Mouse (Mus musculus): ENCODE data around the gene Arhgap18. TPM values are rescaled to one million over a fixed set of nuclear protein-coding genes. Genes with fewer than 3 reads are reported as not detected.

Arhgap18 gene
- polyA plus RNA-seq (2015; fragmentation: Nextera tagmentation; extraction: Ambion mirVana): 41.0 and 45.0 TPM in 2 replicates

DNA sequence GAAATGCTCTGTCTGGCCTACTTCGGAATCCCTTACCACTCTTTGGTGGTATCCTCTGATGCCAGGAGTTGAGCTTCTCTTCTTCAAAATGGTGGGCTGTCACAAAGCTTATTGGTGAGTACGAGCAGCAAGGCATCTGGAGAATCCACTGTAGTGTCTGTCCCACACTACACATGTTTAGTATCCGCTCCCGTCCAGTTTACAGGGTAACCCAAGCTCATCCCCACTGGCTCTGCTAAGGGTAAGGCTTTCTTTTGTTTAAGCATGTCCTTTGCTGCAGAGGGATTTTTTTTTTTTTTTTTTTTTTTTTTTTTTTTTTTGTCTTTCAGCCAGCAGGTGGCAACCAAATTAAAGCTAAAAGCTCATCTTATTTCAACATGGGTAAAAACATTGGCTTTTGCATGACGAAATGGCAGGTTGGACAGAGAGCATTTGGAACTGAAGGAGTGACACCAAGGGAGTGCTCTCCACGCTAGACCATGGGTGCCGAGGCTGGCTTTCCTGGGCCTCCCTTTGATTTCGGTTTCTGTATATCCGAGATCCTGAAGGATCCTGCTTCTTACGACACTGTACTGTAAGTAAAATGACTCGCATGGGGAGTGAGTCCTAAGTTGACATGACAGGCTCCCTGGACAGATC, at the start of gene Arhgap18:
Arhgap18 (plus strand) TSS at position 493 of the 639 bp plus-strand sequence.
- Histone ChIP-seq H3K4me1 (no peaks in the 10 kb centered on the region), H3K4me2 (peak within 1 kb of the TSS; percentile 14), H3K4me3 (replicated peaks) (no peak within 1 kb of the TSS), H3K9ac (no peak within 1 kb of the TSS), H3K36me3 (no peaks in the 10 kb centered on the region), H3K27me3 (no peaks in the 10 kb centered on the region), H3K9me3 (replicated peaks) (no peaks in the 10 kb centered on the region), H3K27ac (0 out of 2 replicates have a peak within 1 kb of the TSS, but pooled peaks have one; percentile 37)
- WGBS: 76% methylated on average over 11 of the region's 11 CpGs
- peak; percentile 38; the same call in 1 of the 2 replicates for ATAC-seq (replicated peaks; ENCODE audit: low FRiP score)

DNA sequence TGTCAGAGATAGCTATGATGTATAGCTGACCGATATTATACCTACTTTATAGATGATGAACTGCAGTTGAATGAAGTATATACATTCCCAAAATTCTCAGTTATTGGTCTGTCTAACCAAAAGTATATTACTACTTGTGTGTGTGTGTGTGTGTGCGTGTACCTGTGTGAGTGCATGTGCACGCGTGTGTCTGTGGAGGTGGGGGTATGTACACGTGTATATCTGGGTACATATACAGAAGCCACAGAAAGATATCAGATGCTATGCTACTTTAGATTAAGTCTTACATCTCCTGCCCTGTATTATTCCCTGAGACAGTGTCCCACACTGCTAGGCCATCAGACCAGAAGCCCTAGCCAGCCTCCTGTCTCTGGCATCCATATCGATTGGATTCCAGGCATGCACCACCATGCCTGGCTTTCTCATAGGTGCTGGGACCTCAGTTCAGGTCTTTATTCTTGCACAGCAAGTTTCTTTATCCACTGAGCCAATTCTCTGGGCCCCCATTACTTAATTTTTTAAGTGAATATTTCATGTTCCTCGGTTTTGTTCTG, 42.7 kb upstream of the Arhgap18 start:
- 0 out of 2 replicates have a peak, but pooled peaks have one; percentile 15 for ATAC-seq (replicated peaks; ENCODE audit: low FRiP score)
- H3K9me3 ChIP-seq (replicated peaks): no peaks in the 10 kb centered on the region
- WGBS: 94% methylated on average over 7 of the region's 7 CpGs
- H3K4me1 ChIP-seq: no peaks in the 10 kb centered on the region
- H3K4me3 ChIP-seq (replicated peaks): no peak overlapping the region
- no peak overlapping the region for H3K9ac ChIP-seq
- no peaks in the 10 kb centered on the region for H3K27me3 ChIP-seq
- no peak overlapping the region for H3K4me2 ChIP-seq
- no peak overlapping the region for H3K27ac ChIP-seq
- no peaks in the 10 kb centered on the region for H3K36me3 ChIP-seq

DNA sequence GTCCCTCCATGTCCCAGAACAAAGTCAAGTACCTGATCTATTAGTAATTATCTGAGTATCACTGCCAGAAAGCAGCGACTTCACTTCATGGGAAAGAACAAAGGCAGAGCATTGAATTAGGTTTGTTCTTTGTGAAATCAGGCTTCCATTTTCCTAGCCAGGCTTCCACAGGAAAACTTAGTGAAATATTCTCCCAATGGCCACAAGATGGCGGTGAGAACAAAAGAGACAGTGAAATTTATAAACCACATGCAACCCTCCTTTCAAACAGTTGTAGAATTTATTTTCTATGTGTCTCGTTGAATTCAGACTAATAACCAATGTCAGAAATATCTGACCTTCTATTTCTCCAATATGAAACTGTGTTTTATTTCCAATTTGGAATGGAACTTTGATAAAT, 42.2 kb upstream of the Arhgap18 start:
- 4% methylated on average over 3 of the region's 3 CpGs for WGBS
- Histone ChIP-seq H3K9ac (no peak overlapping the region), H3K27me3 (no peaks in the 10 kb centered on the region), H3K27ac (no peak overlapping the region), H3K4me2 (no peak overlapping the region), H3K4me3 (replicated peaks) (no peak overlapping the region), H3K36me3 (no peaks in the 10 kb centered on the region), H3K9me3 (replicated peaks) (no peaks in the 10 kb centered on the region), H3K4me1 (no peaks in the 10 kb centered on the region)
- ATAC-seq (replicated peaks; ENCODE audit: low FRiP score): no peak

DNA sequence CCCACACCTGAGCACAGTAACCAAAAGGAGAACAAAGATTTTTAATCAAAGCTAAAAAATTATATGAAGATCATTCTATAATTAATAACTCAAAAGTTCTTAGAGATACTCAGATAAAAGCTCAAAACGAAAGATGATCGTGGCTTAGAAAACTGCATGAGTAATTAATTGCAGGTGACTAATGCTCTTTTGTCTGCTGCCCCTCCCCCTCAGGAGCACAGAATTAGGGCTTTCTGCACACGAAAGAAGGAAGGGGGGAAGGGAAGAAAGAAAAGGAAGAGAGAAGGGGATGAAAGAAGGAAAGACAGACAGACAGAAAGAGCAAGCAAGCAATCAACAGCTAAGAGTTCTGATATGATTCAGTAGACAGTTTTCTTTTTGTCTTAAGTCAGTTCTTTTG, 39.2 kb upstream of the Arhgap18 start:
- H3K27ac ChIP-seq: no peak overlapping the region
- WGBS: 33% methylated on average over 3 of the region's 3 CpGs
- H3K9ac ChIP-seq: no peak overlapping the region
- H3K27me3 ChIP-seq: no peaks in the 10 kb centered on the region
- no peak overlapping the region for H3K4me2 ChIP-seq
- no peaks in the 10 kb centered on the region for H3K36me3 ChIP-seq
- H3K4me3 ChIP-seq (replicated peaks): no peak overlapping the region
- ATAC-seq (replicated peaks; ENCODE audit: low FRiP score): no peak
- H3K9me3 ChIP-seq (replicated peaks): no peaks in the 10 kb centered on the region
- no peaks in the 10 kb centered on the region for H3K4me1 ChIP-seq

DNA sequence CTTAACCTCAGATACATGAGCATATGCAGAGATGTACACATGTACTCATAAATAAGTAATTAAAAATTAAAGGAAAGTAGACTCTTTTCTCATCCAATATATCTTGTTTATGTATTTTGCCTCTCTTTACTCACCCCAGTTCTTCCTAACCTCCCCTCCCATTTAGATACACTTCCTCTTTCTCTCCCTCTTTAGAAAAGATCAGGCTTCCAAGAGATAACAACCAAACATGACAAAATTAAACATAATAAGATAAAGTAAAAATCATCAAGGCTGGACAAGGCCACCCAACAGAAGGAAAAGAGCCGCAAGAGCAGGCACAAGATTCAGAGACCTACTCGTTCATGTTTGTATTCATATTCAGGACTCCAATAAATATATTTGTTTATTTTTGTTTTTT, 28.5 kb upstream of the Arhgap18 start:
- H3K4me1 ChIP-seq: no peaks in the 10 kb centered on the region
- no peak overlapping the region for H3K4me3 ChIP-seq (replicated peaks)
- no peak overlapping the region for H3K9ac ChIP-seq
- H3K9me3 ChIP-seq (replicated peaks): no peaks in the 10 kb centered on the region
- no peaks in the 10 kb centered on the region for H3K36me3 ChIP-seq
- no peak for ATAC-seq (replicated peaks; ENCODE audit: low FRiP score)
- 91% methylated on average over 2 of the region's 2 CpGs for WGBS
- no peak overlapping the region for H3K4me2 ChIP-seq
- H3K27ac ChIP-seq: no peak overlapping the region
- H3K27me3 ChIP-seq: no peaks in the 10 kb centered on the region

DNA sequence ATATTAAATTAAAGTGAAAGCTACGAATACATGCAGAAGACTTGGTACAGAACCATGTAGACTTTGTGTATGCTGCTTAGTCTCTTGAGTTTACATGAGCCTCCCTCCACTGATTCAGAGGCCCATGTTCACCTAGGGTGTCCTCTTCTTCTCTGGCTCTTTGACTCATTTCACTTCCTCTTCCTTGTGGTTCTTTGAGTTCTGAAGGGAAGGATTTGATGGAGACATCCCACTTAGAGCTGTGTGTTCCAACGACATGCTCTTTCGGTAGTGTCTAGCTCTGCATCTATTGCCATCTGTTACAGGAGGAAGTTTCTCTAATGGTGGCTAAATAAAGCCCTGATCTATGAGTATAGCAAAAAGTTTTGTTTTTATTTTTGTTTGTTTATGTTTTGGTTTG, 28.0 kb upstream of the Arhgap18 start:
- H3K27ac ChIP-seq: no peak overlapping the region
- no peaks in the 10 kb centered on the region for H3K27me3 ChIP-seq
- no peak overlapping the region for H3K4me2 ChIP-seq
- H3K36me3 ChIP-seq: no peaks in the 10 kb centered on the region
- ATAC-seq (replicated peaks; ENCODE audit: low FRiP score): no peak
- 88% methylated on average over 3 of the region's 3 CpGs for WGBS
- no peak overlapping the region for H3K9ac ChIP-seq
- no peak overlapping the region for H3K4me3 ChIP-seq (replicated peaks)
- H3K9me3 ChIP-seq (replicated peaks): no peaks in the 10 kb centered on the region
- no peaks in the 10 kb centered on the region for H3K4me1 ChIP-seq

DNA sequence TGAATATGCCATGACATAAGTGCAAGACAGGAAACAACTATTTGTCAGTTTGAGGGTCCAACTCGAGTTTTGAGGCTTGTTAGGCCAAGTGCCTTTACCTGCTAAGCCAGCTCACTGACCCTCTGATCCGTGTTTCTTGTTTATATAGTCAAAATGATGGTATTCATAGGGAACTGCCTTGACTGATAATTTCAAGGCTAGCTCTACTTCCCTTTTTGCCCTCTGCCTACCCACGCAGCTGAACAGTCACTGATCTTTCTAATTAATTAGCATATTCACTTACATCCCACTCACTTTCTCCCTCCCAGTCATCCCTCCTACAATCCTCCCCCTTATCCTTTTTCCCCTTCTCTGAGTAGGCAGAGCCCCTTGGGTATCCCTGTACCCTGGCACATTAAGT, 2.4 kb upstream of the Arhgap18 start:
- ATAC-seq (replicated peaks; ENCODE audit: low FRiP score): no peak
- Histone ChIP-seq H3K4me1 (no peaks in the 10 kb centered on the region), H3K27me3 (no peaks in the 10 kb centered on the region), H3K9me3 (replicated peaks) (no peaks in the 10 kb centered on the region), H3K27ac (no peak overlapping the region), H3K4me3 (replicated peaks) (no peak overlapping the region), H3K36me3 (no peaks in the 10 kb centered on the region), H3K4me2 (no peak overlapping the region), H3K9ac (no peak overlapping the region)
- 79% methylated on average over 3 of the region's 3 CpGs for WGBS

DNA sequence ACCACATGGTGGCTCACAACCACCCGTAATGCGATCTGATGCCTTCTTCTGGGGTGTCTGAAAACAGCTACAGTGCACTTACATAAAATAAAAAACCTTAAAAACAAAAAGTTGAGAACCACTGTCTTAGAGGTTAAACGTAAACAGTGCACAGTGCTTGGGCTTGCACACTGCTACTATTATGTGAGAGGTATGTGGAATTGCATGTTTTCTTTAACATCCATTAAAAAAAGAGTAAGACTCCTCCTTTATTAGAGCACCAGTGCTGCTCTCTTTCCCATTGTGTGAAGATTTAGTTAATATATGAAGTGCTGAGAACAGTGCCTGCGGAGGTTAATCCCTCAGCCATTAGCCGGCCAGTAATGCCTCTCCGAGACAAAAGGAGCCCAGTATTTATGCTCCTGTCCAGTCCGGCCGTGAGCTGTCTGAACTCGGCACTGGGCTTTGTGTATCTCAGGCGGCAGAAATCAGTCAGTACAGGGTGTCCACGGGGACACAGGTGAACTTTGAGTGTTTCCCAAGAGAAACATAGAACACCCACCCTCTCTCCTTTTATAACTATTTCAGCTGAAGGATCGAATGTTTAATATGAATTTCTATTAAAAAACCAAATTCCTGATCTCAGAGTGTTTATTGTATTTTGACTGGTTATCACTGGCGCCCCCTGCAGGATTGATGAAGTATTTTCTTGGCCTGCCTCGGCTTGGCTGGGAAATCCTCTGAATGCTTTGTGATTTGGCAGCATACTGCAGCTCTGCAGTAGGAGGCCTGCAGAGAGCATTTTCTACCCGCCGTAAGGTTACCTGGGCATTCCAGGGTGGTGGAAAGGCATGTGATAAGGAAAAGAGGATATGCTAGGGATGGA, 925 bp upstream of the Arhgap18 start:
- Histone ChIP-seq H3K9me3 (replicated peaks) (no peaks in the 10 kb centered on the region), H3K9ac (no peak overlapping the region), H3K4me3 (replicated peaks) (no peak overlapping the region), H3K4me2 (peak overlapping the region; percentile 14), H3K36me3 (no peaks in the 10 kb centered on the region), H3K27ac (0 out of 2 replicates have a peak overlapping the region, but pooled peaks have one; percentile 37), H3K27me3 (no peaks in the 10 kb centered on the region), H3K4me1 (no peaks in the 10 kb centered on the region)
- WGBS: 62% methylated on average over 16 of the region's 16 CpGs
- peak; percentile 82; the same call in 1 of the 2 replicates for ATAC-seq (replicated peaks; ENCODE audit: low FRiP score)

DNA sequence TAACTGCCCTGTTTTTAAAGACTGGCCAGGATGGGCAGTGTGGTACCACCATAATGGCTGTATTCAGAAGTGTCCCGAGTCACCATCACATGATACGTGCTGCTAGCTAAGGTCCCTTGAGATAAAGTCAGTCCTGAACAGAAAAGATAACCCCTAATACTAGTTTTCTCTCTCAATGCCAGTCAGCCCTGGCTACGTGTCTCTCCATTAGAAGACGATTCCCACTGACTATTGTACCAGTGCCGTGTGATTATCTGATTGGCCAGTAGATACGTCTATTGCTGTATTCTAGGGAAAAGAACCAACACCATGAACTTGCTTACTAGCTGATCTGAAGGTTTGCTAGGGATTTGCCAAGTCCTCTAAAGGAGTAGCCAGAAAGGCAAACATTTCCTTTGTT, 785 bp downstream of the Arhgap18 start:
- ATAC-seq (replicated peaks; ENCODE audit: low FRiP score): no peak
- Histone ChIP-seq H3K27ac (no peak overlapping the region), H3K4me1 (no peaks in the 10 kb centered on the region), H3K36me3 (no peaks in the 10 kb centered on the region), H3K9me3 (replicated peaks) (no peaks in the 10 kb centered on the region), H3K4me3 (replicated peaks) (no peak overlapping the region), H3K27me3 (no peaks in the 10 kb centered on the region), H3K9ac (no peak overlapping the region), H3K4me2 (no peak overlapping the region)
- WGBS: 95% methylated on average over 6 of the region's 6 CpGs

DNA sequence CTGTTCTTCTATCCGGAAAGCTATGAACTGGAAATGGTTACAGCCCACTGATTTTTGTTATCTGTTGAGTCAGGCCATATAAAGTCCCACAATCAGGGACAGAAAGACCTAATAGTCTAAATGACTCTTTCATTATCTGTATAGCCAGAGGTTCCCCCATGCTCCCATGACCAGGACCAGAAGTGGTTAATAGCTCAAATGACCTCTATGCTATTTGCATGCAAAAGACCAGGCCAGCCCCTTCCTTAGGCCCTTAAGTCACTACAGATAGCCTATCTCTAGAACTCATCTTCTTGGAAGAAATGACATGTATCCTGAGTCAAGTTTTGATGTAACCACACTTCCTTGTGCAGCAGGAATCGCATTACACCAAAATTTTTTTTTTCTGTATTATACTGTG, 4.0 kb downstream of the Arhgap18 start:
- Histone ChIP-seq H3K27ac (no peak overlapping the region), H3K27me3 (no peaks in the 10 kb centered on the region), H3K9ac (no peak overlapping the region), H3K36me3 (no peaks in the 10 kb centered on the region), H3K4me1 (peaks cover 6% of the 10 kb centered on the region; the same call in 1 of the 2 replicates), H3K9me3 (replicated peaks) (no peaks in the 10 kb centered on the region), H3K4me3 (replicated peaks) (no peak overlapping the region), H3K4me2 (no peak overlapping the region)
- ATAC-seq (replicated peaks; ENCODE audit: low FRiP score): no peak
- 81% methylated on average over 2 of the region's 2 CpGs for WGBS

DNA sequence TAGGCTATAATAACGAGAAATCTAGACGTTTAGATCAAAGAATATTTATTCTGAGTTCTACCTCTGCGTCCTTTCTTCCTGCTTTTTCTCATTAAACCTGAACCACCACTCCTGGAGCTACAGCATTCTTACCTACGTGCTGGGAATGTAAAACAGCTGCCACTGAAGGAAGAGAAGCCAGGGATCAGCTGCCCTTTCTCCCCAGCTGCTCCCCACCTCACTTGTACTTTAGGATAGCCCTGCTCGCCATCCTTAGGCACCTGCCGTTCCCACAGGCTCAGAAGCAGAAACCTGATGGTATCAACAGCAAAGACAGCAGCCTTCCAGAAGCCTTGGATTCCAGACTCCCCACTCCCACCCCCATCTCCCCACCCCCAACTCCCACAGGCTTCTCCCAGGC, 6.2 kb downstream of the Arhgap18 start:
- Histone ChIP-seq H3K27me3 (no peaks in the 10 kb centered on the region), H3K4me2 (no peak overlapping the region), H3K4me1 (peaks cover 10% of the 10 kb centered on the region; the same call in 1 of the 2 replicates), H3K27ac (0 out of 2 replicates have a peak overlapping the region, but pooled peaks have one; percentile 51), H3K9ac (no peak overlapping the region), H3K36me3 (no peaks in the 10 kb centered on the region), H3K9me3 (replicated peaks) (no peaks in the 10 kb centered on the region), H3K4me3 (replicated peaks) (no peak overlapping the region)
- no peak for ATAC-seq (replicated peaks; ENCODE audit: low FRiP score)
- 46% methylated on average over 6 of the region's 6 CpGs for WGBS

DNA sequence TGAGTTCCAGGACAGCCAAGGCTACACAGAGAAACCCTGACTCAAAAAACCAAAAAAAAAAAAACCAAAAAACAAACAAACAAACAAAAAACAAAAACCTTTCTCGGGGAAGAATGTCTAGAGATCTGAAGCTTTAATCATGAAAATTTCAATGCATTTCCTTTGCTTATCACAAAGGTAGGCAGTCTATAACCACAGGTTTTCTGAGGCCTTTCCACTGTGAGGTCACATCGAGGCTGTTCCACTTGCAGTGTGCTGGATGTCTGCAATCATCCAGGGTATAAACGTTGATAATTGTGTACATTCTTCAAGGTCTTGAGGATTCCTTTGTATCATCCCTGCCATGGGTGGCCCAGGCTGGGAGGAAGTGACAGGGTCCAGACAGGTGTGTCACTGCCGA, 7.9 kb downstream of the Arhgap18 start:
- peaks cover 10% of the 10 kb centered on the region; the same call in 1 of the 2 replicates for H3K4me1 ChIP-seq
- WGBS: 89% methylated on average over 4 of the region's 4 CpGs

More for the DNA sequence above, 7.9 kb downstream of the Arhgap18 start:
- Histone ChIP-seq H3K4me3 (replicated peaks) (no peak overlapping the region), H3K9me3 (replicated peaks) (no peaks in the 10 kb centered on the region), H3K4me2 (no peak overlapping the region), H3K9ac (no peak overlapping the region), H3K27ac (no peak overlapping the region), H3K27me3 (no peaks in the 10 kb centered on the region), H3K36me3 (no peaks in the 10 kb centered on the region)
- no peak for ATAC-seq (replicated peaks; ENCODE audit: low FRiP score)
